Mouse (Mus musculus) spleen, adult 2 months (tissue): ENCODE results near the gene Scaf1.

ENCODE experiments used
- CTCF ChIP-seq: fragments of 200-500 bp; IDR thresholded peaks from 2 replicates; pipeline ENCODE4 v1.5.1; 2011; ENCODE audit warnings: mild to moderate bottlenecking, inconsistent platforms; ENCODE audit not compliant: insufficient read depth, insufficient read length, insufficient replicate concordance; ENCODE audit errors: extremely low read depth
- POLR2A ChIP-seq: fragments of 200-500 bp; IDR thresholded peaks from 2 replicates; pipeline ENCODE4 v1.6.1; 2011; ENCODE audit warnings: low read depth, low read length, inconsistent platforms

- TF ChIP-seq CTCF (no peak), POLR2A (no peak)
Measured at GRCm38 (mm10) chr7:44997940-44998428, 18.2 kb downstream of the Scaf1 start.
